Mouse (Mus musculus): ENCODE results near the gene Rhbdf1.

DNA sequence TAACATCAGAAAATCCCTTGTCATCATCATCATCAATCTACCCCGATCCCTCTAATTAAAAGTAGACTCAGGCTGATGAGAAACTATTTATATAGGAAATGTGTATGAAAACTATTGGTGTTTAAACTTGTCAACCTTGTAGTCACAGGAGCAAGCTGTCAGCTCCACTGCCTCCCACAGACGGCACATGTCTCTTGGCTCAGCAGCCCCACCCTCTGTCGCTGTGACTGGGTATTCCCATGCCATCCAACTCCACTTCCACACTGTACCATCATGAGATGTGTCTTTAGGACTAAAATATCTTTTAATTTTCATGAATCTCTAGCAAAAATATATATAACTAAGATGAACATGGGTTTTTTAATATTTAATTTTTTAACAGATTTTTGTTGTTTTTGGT, 26.2 kb upstream of the Rhbdf1 start:
- TF ChIP-seq CTCF (IDR thresholded peaks at IDR 0.05; ENCODE audit: low read depth), result no peak
- TF ChIP-seq EP300 (optimal IDR thresholded peaks at IDR 0.05), result no peak
